Mouse (Mus musculus): ENCODE measurements at regions not wholly inside any gene's neighbourhood (a gene's known extent, or its start where the extent isn't known, plus 50 kb on each side); places are given as distances from the start of the nearest gene placed in this dataset.
"Not testable (repeated sequence)": the region's sequence is repeated elsewhere in the genome, so short reads cannot be mapped to it uniquely, and the experiment has no call there.

DNA sequence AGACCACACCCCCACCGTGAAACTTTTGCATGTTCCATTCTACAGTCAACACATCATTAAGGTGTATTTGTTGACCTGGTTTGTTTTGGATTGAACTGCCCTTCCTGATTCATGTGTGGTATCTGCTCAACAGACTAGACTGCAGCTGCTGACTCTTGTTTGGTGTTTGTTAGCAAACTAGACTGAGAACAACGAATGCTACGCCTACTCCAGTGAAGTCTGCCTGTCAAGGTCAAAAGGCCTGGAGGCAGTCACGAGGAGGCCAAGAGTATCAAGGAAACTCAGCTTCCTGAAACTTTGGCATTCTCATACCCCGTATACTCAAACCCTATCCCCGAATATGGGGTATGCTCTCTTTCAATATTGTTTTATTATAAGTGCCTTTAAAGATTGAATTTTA lies 194.2 kb upstream of the Spin1 start:
- H3K4me3 ChIP-seq (ENCODE audit: insufficient read depth, low read length); H3K4me1 ChIP-seq (ENCODE audit: control insufficient read depth, insufficient read depth, low read length); H3K27ac ChIP-seq (ENCODE audit: insufficient read depth, low read length): not testable (repeated sequence)

DNA sequence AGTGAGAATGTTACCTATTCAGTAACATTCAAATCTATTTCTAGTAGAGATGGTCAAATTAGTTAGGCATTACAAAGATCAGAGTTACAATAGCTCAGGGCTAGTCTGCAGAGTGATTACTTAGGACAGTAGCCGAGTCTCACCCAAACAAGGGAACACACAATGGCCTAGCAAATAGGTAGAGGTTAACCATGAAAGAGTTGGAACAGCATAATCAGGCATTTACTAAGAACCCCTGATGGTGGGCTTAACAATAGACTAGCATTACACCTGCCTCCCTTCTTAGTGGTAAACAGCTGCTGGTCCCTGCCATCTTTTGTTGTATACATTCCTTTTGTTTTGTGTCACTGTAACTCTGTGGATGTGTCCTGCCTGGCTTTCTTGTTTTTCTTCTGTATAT lies 193.8 kb upstream of the Spin1 start:
- Histone ChIP-seq H3K27ac (ENCODE audit: insufficient read depth, low read length) (no peak overlapping the region), H3K4me3 (ENCODE audit: insufficient read depth, low read length) (no peak overlapping the region), H3K4me1 (ENCODE audit: control insufficient read depth, insufficient read depth, low read length) (no peaks in the 10 kb centered on the region)
- TF ChIP-seq POLR2A (IDR thresholded peaks at IDR 0.05; ENCODE audit: extremely low read depth, insufficient read depth, low read length) (no peak), CTCF (IDR thresholded peaks at IDR 0.05; ENCODE audit: extremely low read depth, insufficient read depth, low read length) (no peak)

DNA sequence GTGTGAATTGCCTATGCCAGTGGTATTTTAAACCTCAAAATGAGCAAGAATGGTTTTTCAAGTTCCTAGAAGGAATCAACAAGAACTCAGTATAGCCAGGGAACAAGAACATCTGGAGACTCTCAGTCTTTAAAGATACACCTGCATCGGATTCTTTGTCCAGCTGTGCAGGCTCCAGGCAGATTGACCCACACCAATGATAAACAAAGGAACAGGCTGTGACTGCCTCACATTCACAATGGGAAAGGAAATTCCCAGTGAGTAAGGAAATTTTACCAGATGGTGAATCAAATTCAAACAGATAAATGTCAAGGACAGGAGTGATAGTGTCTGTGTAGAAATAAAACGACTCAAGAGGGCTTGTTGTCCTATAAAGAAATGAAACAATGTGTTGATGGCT lies 187.9 kb upstream of the Spin1 start:
- not testable (repeated sequence) for H3K4me3 ChIP-seq (ENCODE audit: insufficient read depth, low read length); H3K27ac ChIP-seq (ENCODE audit: insufficient read depth, low read length); H3K4me1 ChIP-seq (ENCODE audit: control insufficient read depth, insufficient read depth, low read length)

DNA sequence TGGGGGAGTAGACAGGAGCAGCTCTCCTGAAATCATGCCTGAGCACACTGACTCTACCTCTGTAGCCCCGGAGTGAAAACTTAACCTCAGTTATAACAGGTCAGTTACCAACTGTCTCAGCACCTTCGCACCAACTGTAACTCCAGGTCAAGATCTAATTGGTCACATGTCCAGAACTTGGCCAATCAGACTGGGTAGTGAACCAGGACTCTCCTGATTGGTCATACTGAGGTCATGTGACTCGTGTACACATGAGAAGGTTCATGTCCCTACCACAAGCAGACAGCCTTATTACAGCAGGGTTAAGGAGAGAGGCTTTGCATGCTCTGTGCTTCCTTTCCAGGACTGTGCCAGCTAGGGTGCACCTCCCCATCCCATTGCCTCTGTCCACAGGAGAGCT lies 166.7 kb upstream of the Spin1 start:
- not testable (repeated sequence) for H3K4me1 ChIP-seq (ENCODE audit: control insufficient read depth, insufficient read depth, low read length); H3K27ac ChIP-seq (ENCODE audit: insufficient read depth, low read length); H3K4me3 ChIP-seq (ENCODE audit: insufficient read depth, low read length)

DNA sequence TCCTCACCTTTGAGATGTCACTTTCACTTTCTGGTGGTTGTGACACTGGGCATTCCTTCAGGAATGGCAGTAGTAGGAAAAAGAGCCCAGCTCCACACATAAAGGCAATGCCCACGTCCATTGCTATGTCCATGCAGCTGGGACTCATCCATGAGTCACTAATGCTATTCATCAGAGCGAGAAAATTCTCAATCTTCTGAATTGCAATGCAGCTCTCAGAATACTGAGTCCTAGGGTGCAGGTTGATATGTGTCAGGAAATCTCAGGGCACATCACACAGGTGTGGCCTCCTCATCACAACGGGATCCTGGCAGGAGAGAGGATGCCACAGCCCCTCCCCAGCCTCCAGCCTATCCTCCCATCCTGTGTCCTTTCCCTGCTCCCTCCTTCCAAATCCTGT lies 158.1 kb upstream of the Spin1 start:
- TF ChIP-seq POLR2A (IDR thresholded peaks at IDR 0.05; ENCODE audit: extremely low read depth, insufficient read depth, low read length): no peak
- TF ChIP-seq CTCF (IDR thresholded peaks at IDR 0.05; ENCODE audit: extremely low read depth, insufficient read depth, low read length): no peak
- no peaks in the 10 kb centered on the region for H3K4me1 ChIP-seq (ENCODE audit: control insufficient read depth, insufficient read depth, low read length)
- no peak overlapping the region for H3K4me3 ChIP-seq (ENCODE audit: insufficient read depth, low read length)

DNA sequence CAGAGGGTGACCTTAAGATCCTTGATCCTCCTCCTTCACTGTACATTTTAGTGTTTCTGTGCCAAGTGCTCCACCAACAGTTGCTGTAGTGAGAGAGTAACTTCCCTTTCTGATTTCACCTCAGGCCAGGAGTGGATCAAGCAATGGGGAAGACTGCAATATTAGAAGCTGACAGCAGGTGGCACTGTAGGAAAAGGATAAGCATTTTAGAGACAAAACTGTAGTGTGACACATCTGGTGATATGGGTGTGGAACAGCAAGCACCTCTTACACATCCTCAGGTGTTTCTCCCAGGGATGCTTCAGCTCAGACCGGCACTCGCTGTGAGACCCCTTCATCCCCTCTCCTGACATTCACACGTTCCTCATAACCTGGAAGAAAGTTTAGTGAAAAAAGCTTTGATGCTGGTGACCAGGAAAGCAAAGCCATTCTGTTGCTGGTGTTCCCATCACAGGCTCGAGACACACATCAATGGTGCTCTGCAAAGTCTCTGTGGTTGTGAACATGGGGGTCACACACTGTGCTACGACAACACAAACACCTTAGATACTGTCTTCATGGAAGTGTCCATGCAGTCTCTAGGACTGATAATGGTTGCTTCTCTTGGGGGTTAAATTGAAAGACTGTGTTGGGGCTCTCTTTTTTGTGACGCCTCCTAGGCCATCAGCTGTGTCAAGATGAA lies 151.0 kb upstream of the Spin1 start:
- H3K27ac ChIP-seq (ENCODE audit: insufficient read depth, low read length): no peak overlapping the region
- H3K4me1 ChIP-seq (ENCODE audit: control insufficient read depth, insufficient read depth, low read length): no peaks in the 10 kb centered on the region
- H3K4me3 ChIP-seq (ENCODE audit: insufficient read depth, low read length): no peak overlapping the region
- peak; percentile 82 for TF ChIP-seq CTCF (IDR thresholded peaks at IDR 0.05; ENCODE audit: extremely low read depth, insufficient read depth, low read length)
- no peak for TF ChIP-seq POLR2A (IDR thresholded peaks at IDR 0.05; ENCODE audit: extremely low read depth, insufficient read depth, low read length)

More for the DNA sequence above, 158.1 kb upstream of the Spin1 start:
- no peak overlapping the region for H3K27ac ChIP-seq (ENCODE audit: insufficient read depth, low read length)

DNA sequence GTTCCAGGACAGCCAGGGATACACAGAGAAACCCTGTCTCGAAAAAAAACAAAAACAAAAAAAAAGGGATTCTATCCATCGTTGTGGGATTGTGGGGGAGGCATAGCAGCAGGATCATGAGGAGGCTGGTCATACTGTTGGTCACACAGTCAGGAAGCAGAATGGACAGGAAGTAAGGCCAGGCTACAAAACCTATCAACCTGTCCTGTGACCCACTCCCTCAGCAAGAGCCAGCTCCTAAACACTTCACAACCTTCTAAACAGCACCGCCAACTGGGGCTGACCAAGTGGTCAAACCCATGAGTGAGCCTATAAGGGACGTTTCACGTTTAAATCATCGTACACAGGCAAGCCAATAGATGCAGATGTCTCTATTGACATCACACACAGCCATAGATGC lies 146.0 kb upstream of the Spin1 start:
- no peaks in the 10 kb centered on the region for H3K4me1 ChIP-seq (ENCODE audit: control insufficient read depth, insufficient read depth, low read length)
- H3K4me3 ChIP-seq (ENCODE audit: insufficient read depth, low read length): no peak overlapping the region
- no peak overlapping the region for H3K27ac ChIP-seq (ENCODE audit: insufficient read depth, low read length)
- TF ChIP-seq CTCF (IDR thresholded peaks at IDR 0.05; ENCODE audit: extremely low read depth, insufficient read depth, low read length) (no peak), POLR2A (IDR thresholded peaks at IDR 0.05; ENCODE audit: extremely low read depth, insufficient read depth, low read length) (no peak)

DNA sequence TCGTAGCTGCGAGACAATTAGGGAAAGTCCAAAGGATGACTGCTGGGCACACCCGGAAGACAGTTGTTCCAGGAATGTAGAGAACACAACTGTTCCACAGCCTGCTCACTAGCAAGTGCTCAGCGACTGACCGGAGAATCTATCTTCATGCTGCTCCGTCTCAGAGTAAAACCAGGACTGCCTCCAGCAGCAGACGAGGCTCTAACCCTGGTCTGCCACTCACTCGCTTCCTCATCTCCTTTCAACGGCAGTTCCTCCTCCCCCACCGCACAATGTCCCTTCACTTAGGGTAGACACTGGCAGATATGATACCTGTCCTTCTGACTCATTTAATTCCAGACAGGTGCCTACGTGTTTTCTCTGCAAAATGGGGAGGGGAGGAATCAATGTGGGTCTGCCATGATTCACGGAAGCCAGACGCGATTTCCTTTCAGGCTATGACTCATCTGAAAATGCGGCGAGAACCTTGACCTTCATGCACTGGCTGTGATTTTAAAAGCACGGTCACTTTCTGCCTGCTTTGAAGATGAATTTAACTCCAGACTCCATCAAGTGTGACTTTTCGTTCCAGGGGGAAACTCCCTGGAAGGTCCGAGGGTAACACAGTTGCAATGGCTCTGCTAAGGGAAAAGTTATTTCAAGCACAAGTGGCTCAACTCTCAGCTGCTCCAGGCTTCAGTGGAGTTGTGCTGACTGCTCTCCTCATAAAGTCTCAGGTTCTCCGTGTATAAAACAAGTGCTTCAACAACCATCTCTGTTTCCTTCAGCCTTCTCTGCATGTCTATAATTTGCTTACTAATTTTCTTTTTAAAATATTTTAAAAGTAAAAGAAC lies 142.4 kb upstream of the Spin1 start:
- Histone ChIP-seq H3K4me1 (ENCODE audit: control insufficient read depth, insufficient read depth, low read length) (no peaks in the 10 kb centered on the region), H3K4me3 (ENCODE audit: insufficient read depth, low read length) (no peak overlapping the region), H3K27ac (ENCODE audit: insufficient read depth, low read length) (no peak overlapping the region)
- no peak for TF ChIP-seq CTCF (IDR thresholded peaks at IDR 0.05; ENCODE audit: extremely low read depth, insufficient read depth, low read length)
- no peak for TF ChIP-seq POLR2A (IDR thresholded peaks at IDR 0.05; ENCODE audit: extremely low read depth, insufficient read depth, low read length)

DNA sequence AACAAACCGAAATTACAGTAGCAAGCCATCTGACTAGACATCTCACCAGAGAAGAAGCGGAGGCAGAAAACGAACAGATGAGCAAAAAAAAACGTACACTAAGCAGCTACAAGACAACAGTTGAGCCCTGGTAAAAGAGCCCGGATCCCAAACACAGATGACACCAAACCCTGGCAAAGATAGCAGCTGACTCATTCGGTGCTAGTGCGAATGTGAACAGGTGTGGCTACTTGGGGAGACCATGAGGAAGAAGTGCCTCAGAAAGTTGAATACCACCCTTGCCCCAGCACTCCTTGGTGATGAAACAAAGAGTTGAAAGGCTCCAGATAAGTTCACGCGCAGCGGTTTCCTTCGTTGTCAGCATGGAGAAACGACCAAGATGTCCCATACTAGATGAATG lies 139.8 kb upstream of the Spin1 start:
- Histone ChIP-seq H3K4me1 (ENCODE audit: control insufficient read depth, insufficient read depth, low read length) (no peaks in the 10 kb centered on the region), H3K27ac (ENCODE audit: insufficient read depth, low read length) (no peak overlapping the region)
- TF ChIP-seq CTCF (IDR thresholded peaks at IDR 0.05; ENCODE audit: extremely low read depth, insufficient read depth, low read length): no peak

DNA sequence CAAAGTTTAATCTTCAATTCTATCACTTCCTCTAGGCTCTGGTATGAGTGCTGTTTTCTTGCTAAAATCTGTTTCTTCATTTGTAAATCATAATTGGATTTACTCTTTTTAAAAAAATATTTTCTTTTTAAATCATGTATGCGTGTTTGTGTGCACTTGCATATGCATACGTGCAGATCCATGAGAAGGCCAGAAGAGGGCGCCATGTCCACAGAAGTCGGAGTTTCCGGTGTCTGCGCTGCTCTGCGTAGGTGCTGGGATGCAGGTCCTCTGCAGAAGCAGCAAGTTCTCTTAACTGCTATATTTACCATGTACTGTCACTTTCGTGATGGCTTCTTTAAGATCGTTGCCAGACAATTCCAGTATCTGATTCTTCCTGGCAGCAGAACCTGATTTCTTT lies 136.6 kb upstream of the Spin1 start:
- TF ChIP-seq POLR2A (IDR thresholded peaks at IDR 0.05; ENCODE audit: extremely low read depth, insufficient read depth, low read length) (no peak), CTCF (IDR thresholded peaks at IDR 0.05; ENCODE audit: extremely low read depth, insufficient read depth, low read length) (peak; percentile 49)
- H3K27ac ChIP-seq (ENCODE audit: insufficient read depth, low read length): no peak overlapping the region
- H3K4me3 ChIP-seq (ENCODE audit: insufficient read depth, low read length): no peak overlapping the region
- H3K4me1 ChIP-seq (ENCODE audit: control insufficient read depth, insufficient read depth, low read length): no peaks in the 10 kb centered on the region

More for the DNA sequence above, 139.8 kb upstream of the Spin1 start:
- H3K4me3 ChIP-seq (ENCODE audit: insufficient read depth, low read length): no peak overlapping the region

DNA sequence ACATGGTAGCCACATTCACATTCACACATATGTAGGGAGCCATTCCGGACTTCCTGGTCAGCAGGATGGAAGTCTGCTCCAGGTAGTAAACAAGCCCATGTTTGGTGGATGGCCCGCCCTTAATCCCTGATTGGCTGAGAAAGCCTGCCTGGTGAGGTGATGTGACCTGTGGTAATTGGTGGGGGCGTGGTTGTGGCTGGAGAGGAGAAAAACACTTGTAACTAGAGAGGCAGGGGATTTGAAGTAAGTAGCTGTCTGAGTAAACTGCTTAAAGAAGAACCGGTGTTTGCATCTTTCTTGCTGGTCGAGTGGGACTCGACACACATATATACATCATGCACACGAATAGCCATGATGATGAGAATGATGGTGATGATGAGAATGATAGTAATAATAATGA lies 135.6 kb upstream of the Spin1 start:
- not testable (repeated sequence) for H3K27ac ChIP-seq (ENCODE audit: insufficient read depth, low read length)

More for the DNA sequence above, 135.6 kb upstream of the Spin1 start:
- not testable (repeated sequence) for H3K4me3 ChIP-seq (ENCODE audit: insufficient read depth, low read length); H3K4me1 ChIP-seq (ENCODE audit: control insufficient read depth, insufficient read depth, low read length)
